Mouse (Mus musculus) CH12.LX (cell line): ENCODE results near the gene 4922502D21Rik. TPM values are rescaled to one million over a fixed set of nuclear protein-coding genes. Genes with fewer than 3 reads are reported as not detected.

Experiments used
- DNase-seq: peaks from one replicate; pipeline ENCODE4 v3.0.0-alpha.2; 2013; ENCODE audit errors: extremely low read depth
- H3K27ac ChIP-seq: 2 replicates; pipeline ENCODE4 v1.5.1; 2012; ENCODE audit warnings: low read depth, mild to moderate bottlenecking, control low read depth, moderate library complexity; ENCODE audit not compliant: insufficient read depth
- H3K27me3 ChIP-seq: replicated peaks from 2 replicates; pipeline ENCODE3; 2012; ENCODE audit warnings: inconsistent platforms
- H3K36me3 ChIP-seq, 2 experiments: replicated peaks in 1 of 2; 2 replicates each; pipeline versions ENCODE3 to v1.6.1; 2012; ENCODE audit warnings: inconsistent platforms in 1 of 2, low read length in 1 of 2, mild to moderate bottlenecking in 1 of 2, mixed read lengths in 1 of 2, moderate library complexity in 1 of 2; ENCODE audit not compliant: control insufficient read depth in 1 of 2, insufficient read depth in 1 of 2
- H3K4me1 ChIP-seq, 2 experiments: 2 replicates each; pipeline ENCODE4 v1.6.1; 2012; ENCODE audit warnings: inconsistent platforms in 1 of 2, moderate library complexity in 1 of 2; ENCODE audit not compliant: insufficient read depth in 2 of 2, control insufficient read depth in 1 of 2
- H3K4me2 ChIP-seq: 2 replicates; pipeline ENCODE4 v1.6.1; 2012; ENCODE audit warnings: low read depth, mild to moderate bottlenecking, control low read depth; ENCODE audit not compliant: poor library complexity, insufficient read depth, severe bottlenecking
- H3K4me3 ChIP-seq, 3 experiments: fragments of 150-350 bp in 1 of 3; sonication (generic) in 1 of 3; replicated peaks in 1 of 3; 2 replicates each; pipeline versions ENCODE3 to v1.5.1; 2011 to 2012; ENCODE audit warnings: low read depth in 2 of 3, low read length in 2 of 3, mild to moderate bottlenecking in 2 of 3, moderate library complexity in 2 of 3, control low read depth in 1 of 3, improper control_type of control experiment in 1 of 3, inconsistent platforms in 1 of 3, mixed read lengths in 1 of 3; ENCODE audit not compliant: poor library complexity in 1 of 3
- H3K79me2 ChIP-seq: replicated peaks from 2 replicates; pipeline ENCODE4 v1.6.1; 2012; ENCODE audit warnings: mild to moderate bottlenecking, moderate library complexity; ENCODE audit not compliant: control insufficient read depth, poor library complexity, insufficient read depth, severe bottlenecking; ENCODE audit errors: extremely low read depth
- H3K9ac ChIP-seq: 2 replicates; pipeline ENCODE4 v1.6.1; 2012; ENCODE audit warnings: low read depth, mild to moderate bottlenecking, control low read depth, moderate library complexity; ENCODE audit not compliant: insufficient read depth
- H3K9me3 ChIP-seq: replicated peaks from 2 replicates; pipeline ENCODE3; 2012; ENCODE audit warnings: low read length, inconsistent platforms, mixed read lengths
- BHLHE40 ChIP-seq: IDR thresholded peaks from 2 replicates; pipeline ENCODE4 v1.6.1; 2011; ENCODE audit warnings: mild to moderate bottlenecking, low read depth, low read length, improper control_type of control experiment
- CHD1 ChIP-seq: IDR thresholded peaks from 2 replicates; pipeline ENCODE4 v1.6.1; 2012; ENCODE audit warnings: low read depth, low read length, improper control_type of control experiment, inconsistent platforms
- CHD2 ChIP-seq: IDR thresholded peaks from 2 replicates; pipeline ENCODE4 v1.6.1; 2011; ENCODE audit warnings: low read length, improper control_type of control experiment
- CTCF ChIP-seq, 2 experiments: IDR thresholded peaks in 1 of 2; conservative IDR thresholded peaks in 1 of 2; 2 replicates each; pipeline ENCODE4 v1.5.1; 2011 to 2012; ENCODE audit warnings: low read depth in 2 of 2, low read length in 2 of 2, improper control_type of control experiment in 1 of 2, inconsistent platforms in 1 of 2, mild to moderate bottlenecking in 1 of 2, moderate library complexity in 1 of 2
- E2F4 ChIP-seq: IDR thresholded peaks from 2 replicates; pipeline ENCODE4 v1.6.1; 2011; ENCODE audit warnings: low read depth, low read length, improper control_type of control experiment; ENCODE audit not compliant: insufficient replicate concordance
- ELF1 ChIP-seq: IDR thresholded peaks from 2 replicates; pipeline ENCODE4 v1.6.1; 2014; ENCODE audit warnings: low read depth, mild to moderate bottlenecking, inconsistent platforms, low read length, improper control_type of control experiment
- EP300 ChIP-seq: IDR thresholded peaks from 2 replicates; pipeline ENCODE4 v1.6.1; 2011; ENCODE audit warnings: low read length, improper control_type of control experiment
- ETS1 ChIP-seq: conservative IDR thresholded peaks from 2 replicates; pipeline ENCODE4 v1.6.1; 2012; ENCODE audit warnings: low read depth, mild to moderate bottlenecking, inconsistent platforms, low read length, improper control_type of control experiment, moderate library complexity
- GABPA ChIP-seq: IDR thresholded peaks from 2 replicates; pipeline ENCODE4 v1.6.1; 2012; ENCODE audit warnings: low read depth, low read length, improper control_type of control experiment, inconsistent platforms; ENCODE audit not compliant: insufficient replicate concordance
- IRF4 ChIP-seq: IDR thresholded peaks from 2 replicates; pipeline ENCODE4 v1.6.1; 2014; ENCODE audit warnings: low read depth, mild to moderate bottlenecking, inconsistent platforms, low read length, improper control_type of control experiment
- KAT2A ChIP-seq: IDR thresholded peaks from 2 replicates; pipeline ENCODE4 v1.6.1; 2012; ENCODE audit warnings: low read length, improper control_type of control experiment, inconsistent platforms; ENCODE audit not compliant: insufficient replicate concordance
- MAX ChIP-seq: IDR thresholded peaks from 2 replicates; pipeline ENCODE4 v1.6.1; 2011; ENCODE audit warnings: low read length, improper control_type of control experiment
- MEF2A ChIP-seq: IDR thresholded peaks from 2 replicates; pipeline ENCODE4 v1.6.1; 2014; ENCODE audit warnings: low read depth, mild to moderate bottlenecking, inconsistent platforms, low read length, improper control_type of control experiment, borderline replicate concordance
- MYC ChIP-seq: IDR thresholded peaks from 2 replicates; pipeline ENCODE4 v1.6.1; 2011; ENCODE audit warnings: low read depth, mild to moderate bottlenecking, improper control_type of control experiment, low read length
- NELFE ChIP-seq: IDR thresholded peaks from 2 replicates; pipeline ENCODE4 v1.6.1; 2011; ENCODE audit warnings: low read depth, low read length, improper control_type of control experiment
- NRF1 ChIP-seq: IDR thresholded peaks from 2 replicates; pipeline ENCODE4 v1.6.1; 2014; ENCODE audit warnings: low read depth, mild to moderate bottlenecking, inconsistent platforms, low read length, improper control_type of control experiment, moderate library complexity
- PAX5 ChIP-seq: IDR thresholded peaks from 2 replicates; pipeline ENCODE4 v1.6.1; 2012; ENCODE audit warnings: low read length, inconsistent platforms, mixed read lengths
- POLR2A ChIP-seq: IDR thresholded peaks from 2 replicates; pipeline ENCODE4 v1.6.1; 2011; ENCODE audit warnings: low read depth, mild to moderate bottlenecking, improper control_type of control experiment, low read length
- POLR2AphosphoS2 ChIP-seq: IDR thresholded peaks from 2 replicates; pipeline ENCODE4 v1.6.1; 2011; ENCODE audit warnings: low read depth, low read length, improper control_type of control experiment
- RAD21 ChIP-seq: IDR thresholded peaks from 2 replicates; pipeline ENCODE4 v1.6.1; 2011; ENCODE audit warnings: low read depth, mild to moderate bottlenecking, low read length, improper control_type of control experiment, moderate library complexity
- RCOR1 ChIP-seq: conservative IDR thresholded peaks from 2 replicates; pipeline ENCODE4 v1.6.1; 2012; ENCODE audit warnings: low read depth, mild to moderate bottlenecking, inconsistent platforms, low read length, improper control_type of control experiment
- SIN3A ChIP-seq: IDR thresholded peaks from 2 replicates; pipeline ENCODE4 v1.6.1; 2012; ENCODE audit warnings: low read length, improper control_type of control experiment, inconsistent platforms
- SMC3 ChIP-seq: IDR thresholded peaks from 2 replicates; pipeline ENCODE4 v1.6.1; 2011; ENCODE audit warnings: low read depth, low read length, improper control_type of control experiment
- TCF12 ChIP-seq: IDR thresholded peaks from 2 replicates; pipeline ENCODE4 v1.6.1; 2014; ENCODE audit warnings: low read depth, mild to moderate bottlenecking, inconsistent platforms, low read length, improper control_type of control experiment
- USF2 ChIP-seq: conservative IDR thresholded peaks from 2 replicates; pipeline ENCODE4 v1.6.1; 2011; ENCODE audit warnings: low read depth, low read length, improper control_type of control experiment
- ZC3H11A ChIP-seq: IDR thresholded peaks from 2 replicates; pipeline ENCODE4 v1.6.1; 2012; ENCODE audit warnings: low read depth, mild to moderate bottlenecking, inconsistent platforms, low read length, improper control_type of control experiment
- ZMIZ1 ChIP-seq: IDR thresholded peaks from 2 replicates; pipeline ENCODE4 v1.6.1; 2012; ENCODE audit warnings: low read depth, mild to moderate bottlenecking, inconsistent platforms, low read length, improper control_type of control experiment
- ZNF384 ChIP-seq: IDR thresholded peaks from 2 replicates; pipeline ENCODE4 v1.6.1; 2012; ENCODE audit warnings: low read depth, low read length, improper control_type of control experiment, inconsistent platforms
- dilution Hi-C: fragments of 300-500 bp; cut with MboI; formaldehyde crosslinking; loops from 2 replicates; pipeline ENCODE4 v1.14.3; 2020; ENCODE audit warnings: low sequenced_read_pairs; ENCODE audit not compliant: extremely low pct_unique_long_range_greater_than_20kb, extremely low pct_ligation_motif_present
- in situ Hi-C: fragments of 300-500 bp; cut with MboI; formaldehyde crosslinking; loops from 3 replicates; pipeline ENCODE4 v1.14.3; 2019; ENCODE audit warnings: low sequenced_read_pairs, low pct_ligation_motif_present, low pct_unique_long_range_greater_than_20kb, mixed read lengths
- polyA plus RNA-seq: library from polyadenylated mRNA; unstranded; fragments of >175 nt; gene quantifications from 2 replicates; pipeline ENCODE4 v1.2.1, GENCODE M21; 2012; ENCODE audit warnings: low read depth; ENCODE audit not compliant: insufficient read length
- total RNA-seq, 2 experiments: library from RNA; depleted of rRNA; stranded (reverse); fragments of 300-350 nt in 1 of 2; fragments of >200 nt in 1 of 2; gene quantifications; 2 replicates each; pipeline ENCODE4 v1.2.3; 2012 to 2014

4922502D21Rik gene
- total and polyA plus RNA-seq, 3 experiments, result 0.23 to 2.8 (median 0.46) TPM

- dilution Hi-C loops, result no loop called here
- Histone ChIP-seq H3K9me3 (no peaks in the 10 kb centered on the region), H3K9ac (no peak overlapping the region), H3K36me3 (no peaks in the 10 kb centered on the region), H3K27ac (no peak overlapping the region), H3K4me3 (no peak overlapping the region)
- TF ChIP-seq CTCF (conservative IDR thresholded peaks at IDR 0.05 in 1 of 2, IDR thresholded peaks at IDR 0.05 in 1 of 2; ENCODE audit: low read depth in 2 of 2, low read length in 2 of 2) (no peak), RCOR1 (no peak), USF2 (no peak), POLR2A (no peak), KAT2A (no peak), BHLHE40 (no peak), POLR2AphosphoS2 (no peak), MEF2A (no peak), NRF1 (no peak), ZNF384 (no peak), CHD1 (no peak)
- TF ChIP-seq, all 38 proteins: peak for 0
- in situ Hi-C loops, result no loop called here
- peaks cover 5 to 18% of the 10 kb centered on the region in 2 experiments; a peak in 3 of 4 replicates for H3K4me1 ChIP-seq
- DNase-seq, result no peak
- no peak overlapping the region for H3K4me2 ChIP-seq
- H3K79me2 ChIP-seq, result no peaks in the 10 kb centered on the region
- no peaks in the 10 kb centered on the region for H3K27me3 ChIP-seq
Measured at GRCm38 (mm10) chr6:129337751-129338150, 6.2 kb upstream of the 4922502D21Rik start.

GRCm38 (mm10) chr6:129333674-129334078, 2.1 kb upstream of the 4922502D21Rik start:
- Histone ChIP-seq H3K4me2 (peak overlapping the region; percentile 46), H3K79me2 (no peaks in the 10 kb centered on the region), H3K36me3 (no peaks in the 10 kb centered on the region), H3K9ac (no peak overlapping the region), H3K27ac (no peak overlapping the region), H3K9me3 (no peaks in the 10 kb centered on the region), H3K4me1 (peaks cover 5 to 32% of the 10 kb centered on the region in 2 experiments; a peak in 3 of 4 replicates), H3K27me3 (no peaks in the 10 kb centered on the region), H3K4me3 (no peak overlapping the region)
- TF ChIP-seq CHD2 (no peak), BHLHE40 (peak; percentile 82), MYC (peak; percentile 57; the same call in 1 of the 2 replicates), ELF1 (peak; percentile 54), NELFE (no peak; the same call in 1 of the 2 replicates), POLR2A (no peak), CTCF (conservative IDR thresholded peaks at IDR 0.05 in 1 of 2, IDR thresholded peaks at IDR 0.05 in 1 of 2; ENCODE audit: low read depth in 2 of 2, low read length in 2 of 2) (peak; percentile 70 to 96), E2F4 (no peak), PAX5 (no peak), MEF2A (peak; percentile 79), NRF1 (no peak), MAX (peak; percentile 90), ZMIZ1 (no peak), ZC3H11A (peak; percentile 80), GABPA (no peak), USF2 (no peak), EP300 (no peak), SIN3A (no peak), RAD21 (peak; percentile 97), IRF4 (peak; percentile 49; the same call in 1 of the 2 replicates), KAT2A (no peak), SMC3 (peak; percentile 98), TCF12 (no peak), ETS1 (peak; percentile 31; the same call in 1 of the 2 replicates)
- in situ Hi-C loops, result loop anchor here (5.0 kb wide), 1 partner anchor 34 kb away; no protein-coding TSS in a partner anchor
- dilution Hi-C loops, result no loop called here
- peak; percentile 94 for DNase-seq
